Mouse (Mus musculus) testis, adult 2 months (tissue): ENCODE results near the gene Pax7.

Experiments used
- CTCF ChIP-seq: fragments of 200-500 bp; IDR thresholded peaks from 2 replicates; pipeline ENCODE4 v1.5.1; 2012; ENCODE audit warnings: low read depth, mild to moderate bottlenecking, inconsistent platforms, low read length, moderate library complexity; ENCODE audit not compliant: control insufficient read depth, insufficient read depth, insufficient replicate concordance
- POLR2A ChIP-seq: fragments of 200-500 bp; IDR thresholded peaks from 2 replicates; pipeline ENCODE4 v1.6.1; 2012; ENCODE audit warnings: low read depth, mild to moderate bottlenecking, inconsistent platforms, low read length, moderate library complexity; ENCODE audit not compliant: control insufficient read depth

DNA sequence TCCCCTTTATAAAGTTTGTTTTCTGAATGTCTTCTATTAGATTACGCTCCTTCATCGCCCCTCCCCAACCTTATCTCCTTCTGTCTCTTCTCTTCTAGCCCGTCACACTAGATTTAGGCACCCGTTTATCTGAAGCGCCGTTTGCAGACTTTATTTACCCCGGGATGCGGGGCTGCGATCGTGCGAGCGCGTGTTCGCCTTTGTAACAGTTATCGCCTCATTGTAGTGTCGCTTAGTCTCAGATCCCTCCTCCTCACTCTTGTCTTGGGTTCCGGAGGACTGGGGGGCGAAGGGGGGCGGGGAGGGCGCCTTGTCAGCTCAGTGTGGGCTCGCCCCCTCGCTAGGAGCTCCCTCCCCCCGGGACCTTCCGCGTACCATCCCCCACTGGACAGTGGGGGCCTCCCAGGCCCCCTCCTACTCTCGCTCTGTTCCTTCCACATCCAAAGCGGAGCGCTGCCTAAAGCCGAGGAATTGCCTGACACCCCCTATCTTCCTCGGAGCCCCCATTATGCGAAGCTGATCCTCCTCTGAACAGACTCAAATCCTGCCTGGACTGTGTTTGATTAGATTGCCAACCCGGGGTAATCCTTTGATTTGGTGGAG, 9.4 kb downstream of the Pax7 start:
- TF ChIP-seq CTCF, result no peak
- TF ChIP-seq POLR2A, result no peak
